Mouse (Mus musculus) T-helper 1 cell (primary cell): ENCODE results near the gene Pga5.

Experiments used
- in situ Hi-C: fragments of 300-600 bp; cut with MboI, MseI; formaldehyde crosslinking; loops from one replicate; pipeline ENCODE4 v1.15.1; 2025; ENCODE audit warnings: high pct_unique_total_duplicates

Pga5 gene

GRCm38 (mm10) chr19:10665499-10665898 is 12.4 kb downstream of the Pga5 start:
- in situ Hi-C loops = loop anchor here (25.0 kb wide), 1 partner anchor 647 kb away; the partner anchor contains the start of gene Ms4a14

- in situ Hi-C loops = loop anchor here (25.0 kb wide), 1 partner anchor 647 kb away; the partner anchor contains the start of gene Ms4a14
Observed at GRCm38 (mm10) chr19:10665093-10665492, 12.8 kb downstream of the Pga5 start.

DNA sequence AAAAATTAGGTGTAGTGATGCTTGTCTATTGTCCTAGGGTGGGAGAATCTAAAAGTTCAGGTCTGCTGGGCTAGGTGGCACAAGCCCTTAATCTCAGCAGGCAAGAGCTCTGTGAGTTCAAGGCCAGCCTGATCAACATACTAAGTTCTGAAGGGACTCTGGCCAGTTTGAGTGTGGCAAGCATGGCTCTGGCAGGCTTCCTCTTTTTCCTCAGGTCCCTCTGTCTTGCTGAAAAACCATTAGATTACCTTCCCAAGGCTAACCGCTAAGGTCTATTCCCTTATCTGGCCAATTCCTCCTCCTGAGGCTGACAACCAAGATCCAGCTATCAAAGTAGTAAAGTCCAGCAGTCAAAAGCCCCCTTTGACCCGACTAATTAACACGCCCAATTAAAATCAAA is 15.2 kb downstream of the Pga5 start:
- in situ Hi-C loops = loop anchor here (5.0 to 25.0 kb wide), 2 partner anchors 300 to 650 kb away; partner anchors contain the start of gene Ms4a14

- in situ Hi-C loops = loop anchor here (5.0 to 25.0 kb wide), 2 partner anchors 300 to 650 kb away; partner anchors contain the start of gene Ms4a14
Observed at GRCm38 (mm10) chr19:10661919-10662318, 16.0 kb downstream of the Pga5 start.

DNA sequence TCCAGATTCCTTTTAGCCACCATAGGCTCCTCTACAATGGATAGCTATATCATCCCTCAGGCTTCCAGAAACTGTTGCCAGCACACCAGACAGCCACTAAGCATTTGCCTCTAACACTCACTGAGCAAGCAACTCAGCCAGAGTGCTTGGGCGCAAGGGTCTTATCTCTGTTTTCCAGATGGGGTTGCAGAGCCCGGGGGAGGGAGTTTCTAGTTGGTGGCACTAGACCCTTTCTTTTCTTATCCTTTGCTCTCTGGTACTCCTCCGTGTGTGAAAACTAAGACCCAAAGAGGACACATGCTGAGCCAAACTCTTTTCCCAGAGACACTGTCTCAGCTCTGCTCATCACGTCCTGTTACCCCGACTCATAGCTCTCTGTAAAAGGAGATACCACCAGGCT is 16.5 kb downstream of the Pga5 start:
- in situ Hi-C loops = loop anchor here (5.0 to 25.0 kb wide), 2 partner anchors 301 to 651 kb away; partner anchors contain the start of gene Ms4a14

GRCm38 (mm10) chr19:10658406-10658805 is 19.5 kb downstream of the Pga5 start:
- in situ Hi-C loops = loop anchor here (25.0 kb wide), 1 partner anchor 654 kb away; the partner anchor contains the start of gene Ms4a14

- in situ Hi-C loops = loop anchor here (25.0 kb wide), 1 partner anchor 655 kb away; the partner anchor contains the start of gene Ms4a14
Observed at GRCm38 (mm10) chr19:10657742-10658141, 20.1 kb downstream of the Pga5 start.

DNA sequence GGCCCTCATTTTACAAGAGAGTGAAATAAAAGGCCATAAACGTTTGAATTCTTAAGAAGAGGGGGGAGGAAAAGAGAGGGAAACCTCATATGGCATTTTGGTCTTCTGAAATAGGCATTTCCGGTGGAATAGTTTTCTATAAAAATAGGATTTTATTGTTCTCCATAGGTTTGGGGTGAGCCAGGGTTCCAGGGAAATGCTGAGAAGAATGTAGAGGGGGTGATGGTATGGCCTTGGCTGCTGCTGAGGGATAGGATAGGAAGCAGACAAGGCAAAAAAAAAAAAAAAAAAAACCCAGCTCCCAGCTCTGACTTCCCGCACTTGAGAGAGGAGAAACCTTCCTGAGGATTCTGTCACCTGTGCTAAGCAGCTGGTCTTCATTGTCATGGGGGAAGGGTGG is 21.8 kb downstream of the Pga5 start:
- in situ Hi-C loops = loop anchor here (25.0 kb wide), 1 partner anchor 656 kb away; the partner anchor contains the start of gene Ms4a14

- in situ Hi-C loops = no loop called here
Observed at GRCm38 (mm10) chr19:10648156-10648555, 29.7 kb downstream of the Pga5 start.

DNA sequence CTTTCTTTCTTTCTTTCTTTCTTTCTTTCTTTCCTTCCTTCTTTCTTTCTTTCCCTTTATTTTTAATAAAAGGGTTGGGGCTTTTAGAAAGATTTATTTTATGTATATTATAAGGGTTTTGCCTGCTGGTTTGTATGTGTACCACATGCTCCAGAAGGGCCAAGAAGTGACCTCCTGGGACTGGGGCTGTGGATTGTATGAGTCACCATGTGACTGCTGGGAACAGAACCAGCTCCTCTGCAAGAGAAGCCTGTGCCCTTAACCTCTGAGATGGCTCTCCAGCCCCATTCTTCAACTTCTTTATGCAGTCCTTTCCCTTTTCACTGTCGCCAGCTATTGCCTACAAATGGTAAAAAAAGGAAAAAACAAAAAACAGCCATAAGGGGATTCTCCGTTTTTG is 32.3 kb downstream of the Pga5 start:
- in situ Hi-C loops = no loop called here

DNA sequence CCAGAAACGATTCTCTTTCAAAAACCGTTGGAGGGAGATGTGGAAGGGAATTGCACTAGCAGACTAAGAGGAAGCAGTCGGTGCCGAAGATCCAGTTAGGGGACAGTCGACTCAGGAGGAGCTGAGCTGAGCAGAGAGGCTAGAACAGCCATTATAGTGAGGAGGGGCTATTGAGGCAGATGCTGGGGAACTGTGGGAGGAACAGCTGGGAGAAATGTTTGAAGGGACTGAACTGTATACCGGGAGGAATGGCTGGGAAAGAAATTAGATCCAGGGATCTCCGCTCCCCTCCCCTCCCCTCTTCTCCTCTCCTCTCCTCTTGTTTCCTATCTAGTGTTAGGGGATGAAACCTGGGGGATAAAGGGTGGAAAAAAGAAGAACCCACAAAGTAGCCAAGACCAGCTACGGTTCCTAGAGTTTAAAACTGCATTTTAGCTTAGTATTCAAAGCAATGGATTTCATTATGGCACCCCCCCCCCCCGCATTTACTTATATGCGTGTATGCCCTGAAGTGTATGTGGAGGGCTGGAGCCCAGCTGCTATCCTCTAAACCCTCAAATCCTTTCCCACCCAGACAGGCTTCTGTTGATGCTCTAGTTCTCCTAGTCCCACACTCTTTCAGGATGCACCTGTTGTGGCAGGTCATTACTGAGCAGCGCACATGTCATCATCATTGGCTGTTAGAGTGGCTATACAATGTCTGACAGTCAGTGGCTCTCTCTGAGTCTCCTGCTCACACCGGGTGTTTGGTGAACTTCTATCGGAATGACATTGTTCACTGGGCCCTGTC is 37.1 kb downstream of the Pga5 start:
- in situ Hi-C loops = no loop called here

- in situ Hi-C loops = no loop called here
Observed at GRCm38 (mm10) chr19:10640080-10640479, 37.8 kb downstream of the Pga5 start.

DNA sequence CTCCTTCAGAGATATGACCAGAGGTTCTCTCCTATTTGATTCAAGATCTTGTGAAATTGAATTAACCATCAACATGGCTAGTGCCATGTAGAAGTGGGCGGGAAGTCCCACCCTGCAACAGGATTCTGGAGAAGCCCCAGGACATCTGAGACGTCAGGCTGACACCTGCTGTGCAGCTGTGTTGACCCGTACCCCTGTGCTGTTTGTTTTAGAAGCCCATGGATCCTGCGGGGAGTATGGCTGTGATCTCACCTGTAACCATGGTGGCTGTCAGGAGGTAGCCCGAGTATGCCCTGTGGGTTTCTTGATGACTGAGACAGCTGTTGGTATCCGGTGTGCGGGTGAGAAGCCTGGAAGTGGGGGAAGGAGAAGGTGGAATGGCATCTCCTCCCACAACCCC is 40.0 kb downstream of the Pga5 start:
- in situ Hi-C loops = no loop called here

- in situ Hi-C loops = no loop called here
Observed at GRCm38 (mm10) chr19:10634872-10635318, 43.0 kb downstream of the Pga5 start.

DNA sequence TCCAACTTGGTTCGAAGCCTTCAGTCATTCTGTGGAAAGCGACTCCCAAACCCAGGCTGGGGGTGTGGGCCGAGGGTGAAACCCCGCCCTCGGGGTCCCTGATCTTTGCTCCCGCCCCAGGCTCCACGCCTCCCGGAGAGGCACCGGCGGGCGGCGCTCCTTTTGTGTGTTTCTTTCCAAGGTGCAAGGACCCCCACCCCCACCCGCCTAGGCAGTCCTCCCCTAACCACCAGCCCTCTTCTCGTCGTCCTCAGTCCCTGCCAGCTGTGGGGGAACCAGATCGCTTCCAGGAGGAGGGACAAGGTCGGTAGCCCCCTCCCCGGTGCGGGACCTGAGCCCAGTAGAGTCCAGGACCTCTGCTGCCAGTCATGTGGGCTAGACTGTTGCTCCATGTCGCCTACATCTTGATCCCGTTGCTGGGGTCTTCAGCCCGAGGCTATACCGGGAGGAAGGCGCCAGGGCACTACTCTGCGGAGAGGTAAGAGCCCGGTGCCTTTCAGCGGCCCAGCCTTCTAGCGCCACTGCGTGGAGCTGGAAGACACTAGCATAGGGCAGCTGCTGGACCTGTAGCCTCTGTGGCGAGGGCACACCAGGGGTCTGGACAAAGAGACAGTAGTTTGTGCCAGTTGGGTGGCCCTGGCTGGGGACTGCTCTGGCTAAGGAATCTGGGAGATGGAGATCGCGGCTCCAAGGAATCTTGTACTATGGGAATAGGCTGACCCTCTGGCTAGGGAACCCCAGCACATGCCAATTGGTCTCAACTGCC is 43.6 kb downstream of the Pga5 start, which contains the start of gene Vwce:
TSS of gene Vwce (plus strand) at position 108 of the 766 bp plus-strand sequence.
- in situ Hi-C loops = no loop called here
